Mouse (Mus musculus) liver, postnatal 0 days (tissue): ENCODE measurements around the gene Dmap1.

Experiments
- CTCF ChIP-seq: sonication (generic); IDR thresholded peaks from 2 replicates; pipeline ENCODE4 v1.5.1; 2016; ENCODE audit warnings: antibody characterized with exemption, low read depth
- EP300 ChIP-seq: IDR thresholded peaks from 2 replicates; pipeline ENCODE4 v1.6.1; 2016; ENCODE audit warnings: antibody characterized with exemption, low read depth, mild to moderate bottlenecking

DNA sequence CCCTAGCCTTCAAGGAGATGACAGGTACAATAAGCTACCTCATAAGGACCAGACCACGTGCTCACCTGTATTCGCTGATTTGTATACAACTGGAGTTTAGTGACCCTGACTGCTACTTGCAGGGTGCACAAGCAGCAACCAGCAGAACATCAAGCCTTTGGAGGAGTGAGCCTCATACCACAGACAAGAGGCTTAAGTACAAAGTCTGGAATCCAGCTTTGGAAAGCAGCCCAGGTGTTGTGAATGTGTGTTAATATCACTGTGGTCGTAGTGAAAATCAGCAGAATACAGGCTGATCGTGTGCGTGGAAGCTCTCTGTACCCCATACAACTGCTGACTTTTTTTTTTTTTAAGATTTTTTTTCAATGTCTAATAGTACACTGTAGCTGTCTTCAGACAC is 22.1 kb downstream of the Dmap1 start:
- no peak for TF ChIP-seq CTCF
- no peak for TF ChIP-seq EP300
